Mouse (Mus musculus) adrenal gland, postnatal 10 days (tissue): ENCODE results near the gene Gpt2. TPM values are rescaled to one million over a fixed set of nuclear protein-coding genes. Genes with fewer than 3 reads are reported as not detected.

Experiments
- DNase-seq: peaks from one replicate; pipeline ENCODE4 v3.0.0; 2021; ENCODE audit warnings: mixed read lengths
- total RNA-seq, 2 experiments: library from RNA; stranded (reverse); gene quantifications; 2 replicates each; pipeline ENCODE4 v1.2.3; 2021

Gpt2 gene
- total RNA-seq, 2 experiments from 2014 or later = 47.9 to 54.3 TPM

DNA sequence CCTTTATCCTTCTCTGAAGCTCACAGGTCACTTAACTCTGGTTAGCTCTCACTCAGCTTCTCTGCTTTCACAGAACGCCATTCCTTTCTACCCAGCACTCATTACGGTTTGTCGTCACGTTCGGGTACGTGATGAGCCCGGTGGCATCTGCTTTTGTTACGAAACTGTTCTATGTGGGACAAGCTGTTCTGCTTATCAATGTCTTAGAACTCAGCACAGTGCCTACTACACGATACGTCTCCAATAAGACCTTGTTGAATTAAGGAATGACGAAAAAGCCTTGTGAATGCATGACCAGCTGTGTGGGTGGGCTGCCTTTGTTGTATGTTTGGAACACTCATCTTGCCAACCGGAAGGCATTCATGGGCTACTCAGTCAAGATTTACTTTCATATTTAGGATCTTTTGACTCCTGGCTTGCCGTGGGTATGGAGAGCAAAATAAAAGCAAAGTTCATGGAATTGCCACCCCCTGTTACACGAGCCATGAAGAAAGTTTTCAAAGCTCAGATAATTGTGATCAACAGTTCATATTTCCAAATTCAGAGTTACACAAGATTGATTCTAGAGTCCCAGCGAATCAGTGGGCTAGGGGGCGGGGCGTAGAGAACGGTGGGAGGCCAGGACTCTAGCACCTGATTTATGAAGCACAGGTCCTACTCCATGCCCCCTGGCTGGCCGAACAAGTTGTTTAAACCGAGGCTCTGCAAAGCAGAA lies 4.3 kb upstream of the Gpt2 start:
- no peak for DNase-seq

DNA sequence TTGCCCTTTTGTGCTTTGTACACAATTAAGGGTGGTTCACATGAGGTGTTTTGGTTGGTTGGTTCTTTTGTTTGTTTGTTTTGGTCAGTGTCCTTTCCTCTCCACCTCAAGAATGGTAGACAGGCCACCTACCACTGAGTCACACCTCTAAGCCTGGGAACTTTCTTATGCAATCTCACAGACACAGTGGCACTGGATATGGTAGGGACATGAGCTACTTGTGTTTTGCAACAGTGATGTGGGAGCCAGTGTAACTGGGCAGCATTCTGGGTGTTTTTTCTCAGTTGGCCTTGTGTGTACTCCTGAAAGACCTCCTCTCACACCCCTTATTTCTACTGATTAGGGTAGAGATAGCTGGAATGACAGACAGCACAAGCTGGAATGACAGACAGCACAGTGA lies 3.7 kb upstream of the Gpt2 start:
- no peak for DNase-seq

DNA sequence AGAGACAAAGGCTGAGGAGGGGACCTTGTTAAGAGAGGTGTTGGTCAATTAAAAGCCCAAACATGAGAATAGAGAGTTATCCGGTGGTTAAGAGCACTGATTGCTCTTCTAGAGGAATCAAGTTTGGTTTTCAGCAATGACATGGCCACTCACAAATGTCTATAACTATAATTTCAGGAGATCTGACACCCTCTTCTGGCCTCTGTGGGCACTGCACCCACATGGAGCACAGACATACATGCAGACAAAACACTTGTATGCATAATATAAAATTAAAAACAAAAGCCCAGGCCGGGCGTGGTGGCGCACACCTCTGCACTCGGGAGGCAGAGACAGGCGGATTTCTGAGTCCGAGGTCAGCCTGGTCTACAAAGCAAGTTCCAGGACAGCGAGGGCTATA lies 2.8 kb upstream of the Gpt2 start:
- DNase-seq = no peak

DNA sequence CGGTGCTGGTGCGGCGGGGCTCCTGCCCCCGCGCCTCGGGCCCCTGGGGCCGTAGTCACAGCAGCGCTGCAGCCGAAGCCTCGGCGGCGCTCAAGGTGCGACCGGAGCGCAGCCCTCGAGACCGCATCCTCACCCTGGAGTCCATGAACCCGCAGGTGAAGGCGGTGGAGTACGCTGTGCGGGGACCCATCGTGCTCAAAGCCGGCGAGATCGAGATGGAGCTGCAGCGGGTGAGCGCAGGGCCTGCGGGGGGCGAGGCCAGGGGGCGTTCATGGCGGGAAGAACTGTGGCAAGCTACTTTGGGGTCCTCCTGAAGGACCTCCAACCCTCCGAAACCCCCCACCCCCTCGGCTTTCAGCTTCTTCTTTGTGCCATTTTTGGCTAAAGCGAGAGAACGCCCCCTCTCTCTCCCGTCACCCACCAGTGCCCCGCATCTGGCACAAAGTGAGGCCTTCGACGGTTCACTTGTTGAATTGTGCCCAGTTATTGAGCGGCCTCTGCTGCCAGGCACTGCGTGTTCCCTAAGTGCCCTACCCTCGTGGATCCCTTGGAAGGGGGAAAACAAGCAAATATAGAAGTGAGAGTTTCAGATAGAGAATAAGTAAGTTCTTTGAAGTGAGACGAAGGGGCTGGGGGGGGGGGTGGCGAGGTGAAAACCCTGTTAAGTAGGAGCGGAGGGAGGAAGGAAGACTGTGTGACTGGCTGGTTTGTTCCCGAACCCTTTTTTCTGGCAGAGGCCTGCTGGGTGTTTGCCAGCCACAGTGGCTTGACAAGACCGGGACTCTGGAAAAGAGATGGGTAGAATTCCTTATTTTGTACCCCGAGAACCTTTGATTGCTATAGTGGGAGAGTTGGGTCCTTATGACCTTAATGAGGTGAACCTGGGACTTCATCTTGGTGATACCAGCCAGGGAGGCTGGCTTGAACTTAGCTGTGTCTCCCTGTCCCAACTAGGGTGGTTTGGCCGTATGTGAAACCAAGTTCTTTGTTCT lies 860 bp downstream of the Gpt2 start:
- peak; percentile 33 for DNase-seq

DNA sequence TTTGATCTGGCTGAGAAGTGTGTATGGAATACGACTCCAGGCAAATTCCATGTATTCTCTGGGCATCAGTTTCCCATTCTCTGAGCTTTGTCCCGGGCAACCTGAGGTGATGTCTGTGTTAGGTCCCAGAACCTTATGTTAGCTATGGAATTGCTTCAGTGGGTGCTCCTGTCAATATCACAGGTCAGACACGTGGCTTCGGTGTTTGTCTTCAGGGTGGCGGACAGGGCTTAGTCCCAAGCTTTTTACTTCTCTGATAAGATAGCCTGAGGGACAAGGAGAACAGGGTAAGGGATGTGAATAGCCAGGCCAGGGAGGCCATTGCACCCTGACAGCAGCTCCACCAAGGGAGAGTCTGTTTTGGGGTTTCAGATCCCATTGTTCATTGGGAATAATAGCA lies 3.7 kb downstream of the Gpt2 start:
- no peak for DNase-seq

DNA sequence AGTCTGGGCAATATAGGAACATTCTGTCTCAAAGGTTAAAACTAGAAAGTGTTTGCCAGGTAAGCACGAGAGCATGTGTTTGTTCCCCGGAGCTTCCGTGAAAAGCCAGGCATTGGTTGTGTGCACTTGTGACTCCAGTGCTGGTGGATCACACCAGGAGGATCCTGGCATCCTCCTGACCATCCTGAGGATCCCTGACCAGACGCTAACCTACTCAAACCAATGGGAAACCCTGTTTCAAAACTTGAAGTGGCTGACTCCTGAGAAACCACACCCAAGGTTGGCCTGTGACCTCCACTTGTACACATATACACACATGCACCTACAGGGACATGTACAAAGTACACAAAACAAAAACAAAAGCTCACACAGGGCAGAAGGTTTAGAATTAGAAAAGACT lies 4.4 kb downstream of the Gpt2 start:
- DNase-seq = no peak

DNA sequence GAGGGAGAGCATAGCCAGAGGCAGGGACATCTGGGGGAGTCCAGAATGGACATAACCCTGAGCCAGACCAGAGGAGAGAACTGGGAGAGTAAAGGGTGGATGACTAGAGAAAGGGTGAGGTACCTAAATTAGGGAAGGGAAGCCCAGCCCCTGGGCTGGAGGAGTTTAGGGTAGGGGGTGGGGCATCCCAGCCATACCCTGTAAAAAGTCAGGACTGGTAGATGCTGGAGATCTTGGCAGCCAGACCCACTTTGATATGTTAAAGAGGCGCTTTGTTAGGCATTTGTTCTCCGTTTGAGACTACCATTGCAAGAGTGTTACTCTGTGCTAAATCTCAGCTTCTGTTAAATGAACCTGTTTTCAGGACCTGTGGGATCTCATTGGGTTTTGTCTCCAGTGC lies 6.2 kb downstream of the Gpt2 start:
- no peak for DNase-seq

DNA sequence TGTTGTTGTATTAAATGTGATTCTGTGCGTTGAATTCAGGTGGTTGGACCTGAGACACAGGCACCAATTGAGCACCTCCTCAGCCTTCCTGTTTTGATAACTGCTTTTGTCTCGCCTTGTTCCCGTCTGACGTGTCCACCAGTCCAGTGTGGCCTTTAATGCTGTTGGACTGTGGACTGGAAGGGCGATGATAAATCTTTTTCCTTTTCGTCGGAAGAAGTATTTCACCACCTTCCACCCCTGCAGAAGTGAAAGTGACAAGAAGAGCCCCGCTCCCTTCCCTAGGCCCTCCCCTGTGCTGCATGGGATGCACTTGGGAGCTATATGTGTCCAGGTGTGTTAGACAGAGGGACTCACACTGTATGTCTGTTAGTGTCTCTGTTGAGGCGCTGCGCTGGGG lies 8.1 kb downstream of the Gpt2 start:
- no peak for DNase-seq

DNA sequence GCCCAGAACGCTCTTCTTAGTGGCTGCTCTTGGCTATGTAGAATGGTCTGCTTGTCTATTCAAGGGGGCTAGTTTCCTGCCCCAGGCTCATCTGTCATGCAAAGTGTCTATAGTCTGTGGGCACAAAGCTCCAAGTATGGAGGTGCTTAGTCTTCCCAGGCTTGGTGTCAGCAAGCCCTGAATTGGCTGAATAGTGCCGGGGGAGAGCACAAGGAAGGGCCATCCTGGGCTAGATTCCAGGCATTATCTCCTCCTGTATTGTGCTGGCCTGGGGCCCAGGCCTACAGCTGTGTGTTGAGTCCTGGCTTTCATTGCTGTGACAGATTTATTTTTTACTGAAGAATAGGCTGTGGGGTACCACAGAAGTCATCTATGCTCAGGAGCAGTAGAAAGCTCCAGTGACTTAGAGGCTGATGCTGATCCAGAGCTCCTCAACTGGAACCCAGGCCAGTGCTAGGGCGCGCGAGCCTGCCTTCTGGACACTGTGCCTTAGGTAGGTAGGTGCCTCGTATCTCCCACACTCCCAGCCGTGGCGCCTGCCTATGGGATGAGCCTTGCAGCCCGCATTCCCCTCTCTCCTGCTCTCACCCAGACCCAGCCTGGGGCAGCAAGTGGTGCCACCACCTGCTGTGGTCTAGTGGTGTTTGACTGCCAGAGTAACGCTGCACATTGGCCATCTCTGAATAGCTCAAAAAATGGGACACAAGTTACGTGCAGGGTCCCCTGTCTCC lies 8.7 kb downstream of the Gpt2 start:
- no peak for DNase-seq

DNA sequence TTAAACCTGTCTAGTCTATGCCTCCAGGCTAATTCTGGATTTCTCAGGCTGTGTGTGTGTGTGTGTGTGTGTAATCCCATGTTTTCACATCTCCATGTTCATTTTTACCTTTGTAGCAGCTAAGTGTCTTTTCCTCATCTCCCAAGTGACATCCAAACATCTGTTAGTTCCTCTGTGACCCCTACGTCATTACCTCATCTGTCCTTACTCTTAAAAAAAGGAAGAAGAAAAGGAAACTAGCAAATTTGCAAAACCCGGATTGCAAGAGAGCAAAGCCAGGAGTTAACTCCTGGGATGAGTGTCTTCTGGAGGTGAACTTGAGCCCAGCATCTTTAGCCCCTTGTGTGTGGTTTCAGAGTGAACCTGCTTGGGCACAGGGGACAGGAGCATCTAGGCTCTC lies 10.0 kb downstream of the Gpt2 start:
- DNase-seq = no peak

DNA sequence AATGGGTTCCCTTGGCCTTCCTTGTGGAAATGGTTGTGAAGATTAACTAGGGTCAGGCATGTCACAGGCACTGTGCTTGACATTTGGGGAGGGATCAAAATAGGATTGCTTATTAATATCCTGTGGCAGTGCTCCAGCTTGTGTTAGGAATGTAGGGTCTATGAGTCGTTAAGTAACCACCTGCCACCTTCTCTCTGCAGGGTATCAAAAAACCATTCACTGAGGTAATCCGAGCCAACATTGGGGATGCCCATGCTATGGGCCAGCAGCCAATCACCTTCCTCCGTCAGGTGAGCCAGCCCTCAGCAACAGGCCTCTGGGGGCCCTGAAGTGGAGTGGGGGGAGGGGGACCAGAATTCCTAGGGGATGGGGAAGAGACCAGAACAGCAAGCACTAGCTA lies 10.7 kb downstream of the Gpt2 start:
- no peak for DNase-seq

DNA sequence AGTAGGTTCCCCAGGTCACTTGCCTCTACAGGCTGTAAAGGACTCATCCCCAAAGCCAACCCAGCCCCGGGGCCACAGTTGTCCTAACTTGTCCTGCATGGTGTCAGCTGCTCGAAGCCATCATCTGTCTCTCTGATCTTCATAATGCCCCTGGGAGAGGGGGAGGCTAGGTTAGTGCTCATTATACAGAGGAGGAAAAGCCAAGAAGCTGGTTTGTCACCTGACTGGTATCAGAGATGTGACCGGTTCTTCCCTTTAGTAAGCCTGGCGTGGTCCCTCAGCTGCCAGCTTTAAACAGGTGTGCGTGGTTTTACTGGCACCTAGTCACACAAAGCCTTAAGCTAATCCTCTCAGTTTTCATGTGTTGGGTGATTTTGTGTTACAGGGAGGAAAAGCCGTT lies 12.3 kb downstream of the Gpt2 start:
- DNase-seq = no peak

DNA sequence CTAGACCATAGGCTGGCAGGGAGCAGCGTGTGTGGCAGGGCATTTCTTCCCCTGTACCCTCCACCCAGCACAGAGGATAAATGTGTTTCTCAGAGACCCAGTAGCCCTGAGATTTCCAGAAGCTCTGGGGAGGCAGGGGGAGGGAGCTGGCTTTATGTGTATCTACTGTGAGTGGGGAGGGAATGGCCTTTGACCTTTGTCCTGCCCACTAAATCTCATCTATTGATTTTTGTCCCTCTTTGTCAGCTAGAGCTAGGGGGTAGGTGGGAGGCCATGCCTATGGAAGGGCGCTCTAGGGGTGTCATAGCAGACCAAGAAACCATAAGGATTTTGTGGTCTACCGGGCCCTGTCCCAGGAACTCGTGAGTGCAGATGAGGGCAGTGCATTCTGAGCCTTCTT lies 14.2 kb downstream of the Gpt2 start:
- no peak for DNase-seq

DNA sequence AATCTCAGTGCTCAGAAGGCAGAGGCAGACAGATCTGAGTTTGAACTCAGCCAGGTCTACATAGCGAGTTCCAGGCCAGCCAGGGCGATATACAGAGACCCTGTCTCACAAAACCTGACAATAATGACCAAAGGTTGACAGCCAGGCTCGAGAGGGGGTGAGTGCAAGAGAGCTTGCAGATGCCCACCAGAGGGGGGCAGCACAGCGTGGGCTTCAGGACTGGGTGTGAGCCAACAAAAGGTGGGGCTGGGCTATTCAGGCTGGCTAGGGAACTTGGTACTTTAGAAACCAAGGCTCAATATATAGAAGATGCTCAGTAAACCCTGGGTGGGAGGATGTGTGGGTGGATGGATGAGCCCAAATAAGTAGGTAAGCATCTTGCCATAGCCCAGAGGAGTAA lies 16.3 kb downstream of the Gpt2 start:
- DNase-seq = no peak

DNA sequence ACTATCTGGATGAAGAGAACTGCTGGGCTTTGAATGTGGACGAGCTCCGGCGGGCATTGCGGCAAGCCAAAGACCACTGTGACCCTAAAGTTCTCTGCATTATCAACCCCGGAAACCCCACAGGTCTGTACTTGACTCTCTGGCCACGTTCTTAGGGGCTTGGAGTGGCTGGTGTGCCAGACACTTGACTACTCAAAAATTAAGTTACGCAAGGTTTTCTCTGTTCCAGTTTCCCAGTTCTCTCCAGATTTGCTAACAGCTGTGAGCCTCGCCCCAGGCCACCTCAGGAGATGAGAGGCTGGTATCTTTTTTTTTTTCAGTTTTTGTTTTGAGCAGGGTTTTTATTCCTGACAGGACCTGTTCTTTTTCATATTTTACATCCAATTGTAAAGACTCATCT lies 19.9 kb downstream of the Gpt2 start:
- DNase-seq = no peak

DNA sequence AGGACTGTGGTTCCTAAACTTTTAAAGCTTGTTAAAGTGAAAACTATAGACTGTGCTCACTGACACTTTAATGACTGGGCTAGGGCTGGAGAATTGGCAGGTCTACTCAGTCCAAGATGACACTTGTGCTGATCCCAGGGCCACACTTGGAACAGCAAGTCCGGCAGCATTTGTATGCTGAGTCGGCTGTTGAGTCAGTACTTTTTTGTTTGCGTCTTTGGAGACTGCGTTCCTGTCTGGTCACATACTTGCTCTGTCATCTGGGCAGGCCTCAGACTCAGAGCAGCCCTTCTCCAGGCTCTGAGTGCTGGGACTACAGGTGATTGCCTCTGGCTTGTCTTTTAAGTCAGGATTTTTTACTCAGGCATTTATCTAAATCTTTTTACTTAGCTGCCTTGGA lies 20.9 kb downstream of the Gpt2 start:
- DNase-seq = no peak

DNA sequence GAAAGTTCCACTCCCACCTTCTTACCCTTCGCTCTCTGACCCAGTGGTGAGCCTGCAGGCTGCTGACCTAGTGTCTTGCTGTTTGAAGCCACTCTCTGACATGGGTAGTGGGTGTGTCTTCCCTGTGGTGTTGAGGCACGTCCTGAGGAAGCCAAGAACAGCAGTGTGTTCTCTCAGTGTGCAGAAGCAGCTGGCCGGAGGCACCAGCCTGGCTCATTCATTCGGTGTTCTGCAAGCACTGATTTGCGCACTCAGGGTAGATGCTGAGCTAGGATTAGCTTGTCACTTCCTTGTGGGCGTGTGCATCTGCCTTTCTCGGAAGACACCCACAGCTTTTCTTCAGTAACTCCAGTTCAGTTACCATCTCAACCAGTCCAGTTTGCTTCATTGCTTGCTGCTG lies 23.0 kb downstream of the Gpt2 start:
- no peak for DNase-seq

DNA sequence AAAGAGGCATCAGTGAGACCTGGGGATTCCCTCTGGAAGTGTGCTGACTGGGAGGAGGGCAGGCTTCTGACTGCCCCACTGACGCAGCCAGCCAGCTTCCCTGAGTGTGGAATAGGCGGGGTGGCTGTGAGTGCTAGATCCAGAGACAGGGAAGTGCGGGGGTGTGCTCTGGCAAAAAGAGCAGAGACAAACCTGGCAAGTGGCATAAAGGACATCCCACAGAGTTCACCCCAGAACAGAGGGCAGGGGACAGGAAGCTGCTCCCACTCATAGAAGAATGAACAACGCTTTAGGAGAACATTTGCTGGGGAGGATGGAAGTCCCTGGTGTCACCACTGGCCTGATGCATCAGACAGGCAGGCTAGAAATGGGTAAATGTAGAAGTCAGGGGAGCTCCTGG lies 25.0 kb downstream of the Gpt2 start:
- no peak for DNase-seq

DNA sequence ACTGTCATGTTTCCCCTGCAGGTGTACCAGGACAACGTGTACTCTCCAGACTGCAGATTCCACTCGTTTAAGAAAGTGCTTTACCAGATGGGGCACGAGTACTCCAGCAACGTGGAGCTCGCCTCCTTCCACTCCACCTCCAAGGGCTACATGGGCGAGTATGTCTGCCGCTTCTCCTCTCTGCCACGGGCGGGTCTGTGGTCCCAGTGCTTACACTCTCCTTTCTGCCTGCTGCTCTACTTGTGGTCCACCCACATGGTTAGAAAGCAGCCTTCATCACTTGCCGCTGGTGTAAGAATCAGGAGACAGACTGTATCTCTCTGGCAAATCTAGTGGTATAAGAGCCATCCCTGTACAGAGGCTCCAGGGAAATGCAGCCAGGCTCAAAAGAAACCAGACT lies 25.6 kb downstream of the Gpt2 start:
- DNase-seq = no peak

DNA sequence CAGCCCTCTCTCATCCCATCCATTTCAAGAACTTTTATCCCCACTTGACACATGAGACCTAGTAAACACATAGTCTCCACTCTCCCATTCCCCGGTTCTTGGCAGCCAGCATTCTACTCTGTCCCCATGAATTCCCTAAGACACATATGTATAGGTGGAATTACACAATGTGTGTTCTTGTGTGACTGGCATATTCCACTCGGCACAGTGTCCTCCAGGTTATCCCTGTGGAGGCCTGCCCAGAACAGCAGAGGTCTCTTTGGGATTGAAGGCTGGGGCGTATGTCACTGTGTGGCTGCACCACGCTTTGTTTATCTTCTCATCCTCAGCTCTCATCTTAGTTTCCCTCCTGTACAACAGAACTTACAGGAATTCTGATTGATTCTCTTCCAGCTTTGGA lies 28.2 kb downstream of the Gpt2 start:
- DNase-seq = no peak

DNA sequence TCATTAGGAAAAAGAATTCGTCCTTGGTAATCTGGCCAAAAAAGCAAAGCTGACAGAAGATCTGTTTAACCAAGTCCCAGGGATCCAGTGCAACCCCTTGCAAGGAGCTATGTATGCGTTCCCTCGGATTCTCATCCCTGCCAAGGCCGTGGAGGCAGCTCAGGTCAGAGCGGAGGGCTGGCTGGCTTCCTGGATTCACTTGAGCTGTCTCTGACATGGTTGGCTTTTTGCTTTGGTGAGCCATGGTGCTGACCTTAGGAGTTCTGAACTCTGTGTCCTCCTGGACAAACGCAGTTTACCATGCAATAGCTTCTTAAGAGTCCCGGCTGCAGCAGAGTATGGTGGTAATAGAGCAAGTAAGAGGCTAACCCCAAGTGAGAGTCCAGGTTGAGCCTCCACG lies 29.0 kb downstream of the Gpt2 start:
- DNase-seq = peak; percentile 27

DNA sequence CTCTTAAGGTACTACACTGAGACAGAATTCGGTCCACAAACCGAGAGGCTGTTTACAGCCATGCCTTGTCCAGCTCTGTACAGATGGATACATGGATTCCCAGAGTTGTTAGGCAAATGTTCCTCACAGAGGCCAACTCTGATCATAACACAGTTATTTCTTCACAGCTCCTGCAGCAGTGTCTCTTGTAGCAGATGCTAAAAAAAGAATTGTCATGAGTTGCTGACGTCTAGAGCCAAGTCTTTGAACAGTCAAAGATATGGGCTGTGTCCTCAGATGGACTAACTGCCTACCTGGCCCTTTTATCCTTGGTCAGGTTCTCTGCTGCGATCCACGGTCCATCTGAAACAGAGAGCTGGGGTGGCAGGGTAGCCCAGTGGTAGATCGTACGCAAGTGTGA lies 31.7 kb downstream of the Gpt2 start:
- DNase-seq = no peak

DNA sequence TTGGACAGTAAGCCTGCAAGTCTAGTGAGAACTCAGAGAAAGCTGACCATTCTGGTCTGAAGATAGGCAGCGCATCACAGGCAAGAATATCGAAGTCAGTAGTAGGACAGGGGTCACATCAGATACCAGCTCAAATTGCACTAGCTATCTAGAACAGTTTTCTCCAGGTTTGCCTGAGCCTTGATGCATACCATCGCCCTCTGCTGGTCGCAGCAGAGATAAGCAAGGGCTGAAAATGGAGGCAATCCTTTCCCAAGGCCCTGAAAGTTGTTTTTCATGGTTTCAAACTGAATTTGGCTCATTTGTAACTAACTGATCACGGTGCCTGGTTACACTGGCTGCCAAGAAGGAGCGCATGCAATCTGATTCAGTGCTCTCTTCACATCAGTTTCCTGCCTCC lies 33.7 kb downstream of the Gpt2 start:
- DNase-seq = peak; percentile 74
